Mouse (Mus musculus) R1 (cell line): ENCODE results near the gene Ptprn2.

Experiments
- DNase-seq: peaks from one replicate; pipeline ENCODE4 v3.0.0-alpha.2; 2018; ENCODE audit warnings: low read depth, low spot score

Gene Ptprn2

GRCm38 (mm10) chr12:116887496-116888281 is 402.2 kb downstream of the Ptprn2 start:
- DNase-seq = no peak

- DNase-seq = no peak
Measured at GRCm38 (mm10) chr12:116888856-116889255, 403.3 kb downstream of the Ptprn2 start.

- DNase-seq = no peak
Measured at GRCm38 (mm10) chr12:116892584-116892983, 407.1 kb downstream of the Ptprn2 start.

- peak; percentile 66 for DNase-seq
Measured at GRCm38 (mm10) chr12:116896651-116897050, 411.1 kb downstream of the Ptprn2 start.

- no peak for DNase-seq
Measured at GRCm38 (mm10) chr12:116901773-116902172, 416.3 kb downstream of the Ptprn2 start.

GRCm38 (mm10) chr12:116907424-116907823 is 421.9 kb downstream of the Ptprn2 start:
- peak; percentile 21 for DNase-seq

- peak; percentile 5 for DNase-seq
Measured at GRCm38 (mm10) chr12:116908668-116909067, 423.1 kb downstream of the Ptprn2 start.

- DNase-seq = no peak
Measured at GRCm38 (mm10) chr12:116916776-116917175, 431.3 kb downstream of the Ptprn2 start.

GRCm38 (mm10) chr12:116919185-116919584 is 433.7 kb downstream of the Ptprn2 start:
- no peak for DNase-seq

- DNase-seq = peak; percentile 10
Measured at GRCm38 (mm10) chr12:116919691-116920526, 434.4 kb downstream of the Ptprn2 start.

GRCm38 (mm10) chr12:116927115-116927514 is 441.6 kb downstream of the Ptprn2 start:
- DNase-seq = no peak

GRCm38 (mm10) chr12:116927516-116927915 is 442.0 kb downstream of the Ptprn2 start:
- DNase-seq = no peak

- no peak for DNase-seq
Measured at GRCm38 (mm10) chr12:116938158-116938854, 452.8 kb downstream of the Ptprn2 start.

- no peak for DNase-seq
Measured at GRCm38 (mm10) chr12:116943883-116944282, 458.4 kb downstream of the Ptprn2 start.

- peak; percentile 58 for DNase-seq
Measured at GRCm38 (mm10) chr12:116948151-116948928, 462.8 kb downstream of the Ptprn2 start.

GRCm38 (mm10) chr12:116949726-116950125 is 464.2 kb downstream of the Ptprn2 start:
- no peak for DNase-seq

- DNase-seq = no peak
Measured at GRCm38 (mm10) chr12:116952452-116953205, 467.1 kb downstream of the Ptprn2 start.

GRCm38 (mm10) chr12:116959164-116959563 is 473.6 kb downstream of the Ptprn2 start:
- no peak for DNase-seq

GRCm38 (mm10) chr12:116963906-116964305 is 478.4 kb downstream of the Ptprn2 start:
- DNase-seq = no peak

GRCm38 (mm10) chr12:116968215-116968939 is 482.9 kb downstream of the Ptprn2 start:
- peak; percentile 29 for DNase-seq
